ENCODE assay signal across 25 mouse cellular contexts in the genomic region with DNA sequence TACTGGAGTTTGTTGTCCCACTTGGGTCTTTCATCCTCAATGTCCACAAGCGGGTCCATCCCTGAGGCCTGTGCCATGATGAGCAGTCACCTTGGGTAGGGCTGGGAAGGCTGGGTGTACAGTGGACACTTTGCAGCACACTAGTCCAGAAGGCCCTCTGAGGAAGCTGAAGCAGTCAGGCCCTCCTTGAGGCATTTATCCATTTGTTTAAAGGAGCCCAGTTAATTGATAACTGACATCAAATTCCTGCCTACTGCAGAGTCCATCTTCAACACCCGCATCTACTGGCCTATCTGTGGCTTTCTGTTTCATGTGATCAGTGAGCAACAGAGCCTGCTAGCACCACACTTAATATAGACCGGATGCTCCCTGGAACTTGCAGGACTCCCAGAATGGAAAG. TPM values are rescaled to one million over a fixed set of nuclear protein-coding genes. Genes with fewer than 3 reads are reported as not detected.
DNase-seq lines count a peak whose midpoint lies in the region; ATAC-seq lines count a peak whose summit lies in the region.
"Had no signal": no experiment of that assay in that cellular context is flagged by ENCODE, and none has a peak within 500 bp of the region (broad histone marks: within the 10 kb centered on the region; RNA-seq: fewer than 3 reads in every experiment).

Slc6a18 (minus strand) TSS at position 171 of the 400 bp plus-strand sequence.

- 88% methylated on average over 3 of the region's 3 CpGs for WGBS in kidney, embryonic 14.5 days
- 81% methylated on average over 3 of the region's 3 CpGs for WGBS in kidney, embryonic 16.5 days

- no peak within 1 kb of the TSS for H3K27ac ChIP-seq in kidney, embryonic 14.5 days (ENCODE audit: low read depth, low read length)
- H3K27ac ChIP-seq in kidney, embryonic 16.5 days (ENCODE audit: low read length) = peak within 1 kb of the TSS; percentile 64
- H3K27ac ChIP-seq: embryonic facial prominence, embryonic 15.5 days; forebrain, embryonic 10.5 days; heart, embryonic 10.5 days; hindbrain, embryonic 12.5 days had no signal

- no peak within 1 kb of the TSS for H3K4me2 ChIP-seq in kidney, embryonic 14.5 days (replicated peaks; ENCODE audit: low read depth, low read length)
- peak within 1 kb of the TSS; percentile 16; the same call in 1 of the 2 replicates for H3K4me2 ChIP-seq in kidney, embryonic 16.5 days (replicated peaks; ENCODE audit: low read depth, low read length)
- H3K4me2 ChIP-seq: embryonic facial prominence, embryonic 15.5 days; hindbrain, embryonic 12.5 days had no signal

- H3K36me3 ChIP-seq in kidney, embryonic 14.5 days (ENCODE audit: control insufficient read depth, insufficient read depth, low read length) = no peaks in the 10 kb centered on the region
- H3K36me3 ChIP-seq in kidney, embryonic 16.5 days (ENCODE audit: insufficient read depth, low read length) = no peaks in the 10 kb centered on the region
- H3K36me3 ChIP-seq: embryonic facial prominence, embryonic 15.5 days; forebrain, embryonic 10.5 days; heart, embryonic 10.5 days; hindbrain, embryonic 12.5 days had no signal

- no peaks in the 10 kb centered on the region for H3K27me3 ChIP-seq in kidney, embryonic 14.5 days (ENCODE audit: control insufficient read depth, insufficient read depth, low read length)
- H3K27me3 ChIP-seq in kidney, embryonic 16.5 days (ENCODE audit: insufficient read depth, low read length) = no peaks in the 10 kb centered on the region
- H3K27me3 ChIP-seq: embryonic facial prominence, embryonic 15.5 days; hindbrain, embryonic 12.5 days had no signal

- H3K4me3 ChIP-seq in kidney, embryonic 14.5 days (ENCODE audit: low read length) = no peak within 1 kb of the TSS
- H3K4me3 ChIP-seq in kidney, embryonic 16.5 days (ENCODE audit: low read length) = peak within 1 kb of the TSS; percentile 22
- H3K4me3 ChIP-seq: embryonic facial prominence, embryonic 15.5 days; erythroblast, embryonic 14.5 days; forebrain, embryonic 10.5 days; heart, embryonic 10.5 days; hindbrain, embryonic 12.5 days had no signal

- H3K9me3 ChIP-seq in kidney, embryonic 14.5 days (ENCODE audit: control insufficient read depth, low read length) = no peaks in the 10 kb centered on the region
- H3K9me3 ChIP-seq in kidney, embryonic 16.5 days (ENCODE audit: low read length) = no peaks in the 10 kb centered on the region
- H3K9me3 ChIP-seq: embryonic facial prominence, embryonic 15.5 days; forebrain, embryonic 10.5 days; heart, embryonic 10.5 days; hindbrain, embryonic 12.5 days had no signal

- no peak for ATAC-seq in kidney, embryonic 14.5 days (ENCODE audit: low FRiP score, low TSS enrichment)
- no peak for ATAC-seq in kidney, embryonic 16.5 days (ENCODE audit: low FRiP score, low TSS enrichment)
- ATAC-seq: activated CD4-positive, CD25-positive, alpha-beta regulatory T cell, adult 4 months; forebrain, embryonic 14.5 days had no signal

- peak; percentile 71 for DNase-seq in kidney, adult 18-20 months
- peak; percentile 54 to 68 for DNase-seq in kidney, postnatal 25 days
- no peak for DNase-seq in ovary, postnatal 10 days (ENCODE audit: low spot score)
- no peak for DNase-seq in cerebellum, adult 18-20 months
- no peak for DNase-seq in adipocyte (ENCODE audit: low spot score)
- DNase-seq: adrenal gland, adult 8-10 months; adrenal gland, postnatal 36 days; cerebellum, adult 8-10 months; cerebellum, postnatal 14 days; embryo, embryonic 11 days; heart, adult 18-20 months; heart, postnatal 10 days; heart, postnatal 4 days had no signal

- H3K4me1 ChIP-seq in kidney, embryonic 14.5 days (ENCODE audit: control insufficient read depth, insufficient read depth, low read length) = no peaks in the 10 kb centered on the region; the same call in 1 of the 2 replicates
- H3K4me1 ChIP-seq in kidney, embryonic 16.5 days (ENCODE audit: insufficient read depth, low read length) = peaks cover 3% of the 10 kb centered on the region; the same call in 1 of the 2 replicates
- H3K4me1 ChIP-seq: embryonic facial prominence, embryonic 15.5 days; forebrain, embryonic 10.5 days; heart, embryonic 10.5 days; hindbrain, embryonic 12.5 days had no signal

- no peak within 1 kb of the TSS for H3K9ac ChIP-seq in kidney, embryonic 14.5 days (ENCODE audit: low read depth, low read length)
- H3K9ac ChIP-seq in kidney, embryonic 16.5 days (replicated peaks; ENCODE audit: low read length) = peak within 1 kb of the TSS; percentile 19; the same call in 1 of the 2 replicates
- H3K9ac ChIP-seq: embryonic facial prominence, embryonic 15.5 days; hindbrain, embryonic 12.5 days had no signal

RNA-seq across cellular contexts. Expression of gene Slc6a18, which starts in this region (rescaled TPM):
- polyA plus RNA-seq in kidney, embryonic 14.5 days (2014; fragmentation: Nextera tagmentation; extraction: Ambion mirVana) = 2.5 and 5.2 TPM in 2 replicates
- 34.6 and 38.4 TPM in 2 replicates for polyA plus RNA-seq in kidney, embryonic 16.5 days (2015; fragmentation: Nextera tagmentation; extraction: Ambion mirVana)
- polyA plus RNA-seq: activated CD4-positive, CD25-positive, alpha-beta regulatory T cell, adult 4 months; C2C12; embryonic facial prominence, embryonic 11.5 days; embryonic facial prominence, embryonic 15.5 days; erythroblast, embryonic 14.5 days; forebrain, embryonic 10.5 days; forebrain, embryonic 14.5 days; heart, embryonic 10.5 days; heart, embryonic 14.5 days; hindbrain, embryonic 12.5 days had no signal

Comparison
In these comparisons a context has a peak if more than half of its experiments do, and no peak if none do; other contexts are left out.
1. DNase-seq: peak in kidney, adult 18-20 months (single experiment) and kidney, postnatal 25 days (2 of 2); none in ovary, postnatal 10 days (single experiment), cerebellum, adult 18-20 months (0 of 2) and adipocyte (single experiment).